Mouse (Mus musculus): ENCODE data around the gene Cops2. TPM values are rescaled to one million over a fixed set of nuclear protein-coding genes. Genes with fewer than 3 reads are reported as not detected.

The Cops2 gene
- polyA plus RNA-seq, 1 experiment from 2014 or later, result 115 TPM

DNA sequence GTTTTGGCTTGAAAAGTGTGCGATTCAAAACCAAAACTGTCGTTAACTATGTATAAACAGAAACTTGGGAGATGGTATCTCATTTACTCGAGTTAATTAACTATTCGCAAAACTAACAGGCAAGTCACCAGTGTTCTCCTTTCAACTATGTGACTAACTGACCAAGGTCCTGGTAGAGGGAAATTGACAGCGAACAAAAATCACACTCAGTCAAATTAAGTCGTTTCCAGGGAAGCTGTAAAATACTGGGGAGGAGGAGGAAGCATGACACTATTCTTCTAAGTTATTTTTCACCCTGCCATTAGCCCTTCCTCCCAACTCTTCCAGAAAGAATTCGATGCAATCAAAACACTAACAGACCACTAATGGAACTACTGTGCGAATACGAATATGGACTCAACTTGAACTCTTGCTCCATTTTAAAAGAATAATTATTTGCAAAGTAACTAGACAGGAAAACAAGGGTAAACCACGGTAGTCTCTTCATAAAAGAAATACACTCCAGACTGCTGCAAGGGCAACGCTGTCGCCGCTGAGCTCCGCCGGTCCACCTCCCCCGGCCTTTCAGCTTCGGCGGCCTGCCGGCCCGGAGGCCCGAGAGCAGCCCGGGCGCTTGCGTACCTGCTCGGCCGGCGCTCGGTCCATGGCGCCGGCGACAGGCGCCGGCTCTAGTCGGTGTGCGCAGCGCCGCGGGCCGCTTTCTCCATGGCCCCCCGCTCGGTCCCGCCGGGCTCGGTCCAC lies 76.8 kb downstream of the Cops2 start:
- Histone ChIP-seq H3K27ac (ENCODE audit: low read depth, low read length) (peak overlapping the region; percentile 73; the same call in 1 of the 2 replicates), H3K36me3 (ENCODE audit: control insufficient read depth, insufficient read depth, low read length) (no peaks in the 10 kb centered on the region), H3K27me3 (ENCODE audit: control insufficient read depth, insufficient read depth, low read length) (no peaks in the 10 kb centered on the region), H3K4me1 (ENCODE audit: control insufficient read depth, insufficient read depth, low read length) (no peaks in the 10 kb centered on the region; the same call in 1 of the 2 replicates), H3K4me3 (ENCODE audit: low read depth, low read length) (peak overlapping the region; percentile 89), H3K9ac (ENCODE audit: low read length) (peak overlapping the region; percentile 90), H3K9me3 (ENCODE audit: control insufficient read depth, low read length) (no peaks in the 10 kb centered on the region), H3K4me2 (ENCODE audit: low read depth) (peak overlapping the region; percentile 59)
- ATAC-seq (ENCODE audit: insufficient read depth, low FRiP score, low TSS enrichment), result peak; percentile 29
- no peak for DNase-seq (ENCODE audit: low spot score)
- 5% methylated on average over 37 of the region's 44 CpGs for WGBS

DNA sequence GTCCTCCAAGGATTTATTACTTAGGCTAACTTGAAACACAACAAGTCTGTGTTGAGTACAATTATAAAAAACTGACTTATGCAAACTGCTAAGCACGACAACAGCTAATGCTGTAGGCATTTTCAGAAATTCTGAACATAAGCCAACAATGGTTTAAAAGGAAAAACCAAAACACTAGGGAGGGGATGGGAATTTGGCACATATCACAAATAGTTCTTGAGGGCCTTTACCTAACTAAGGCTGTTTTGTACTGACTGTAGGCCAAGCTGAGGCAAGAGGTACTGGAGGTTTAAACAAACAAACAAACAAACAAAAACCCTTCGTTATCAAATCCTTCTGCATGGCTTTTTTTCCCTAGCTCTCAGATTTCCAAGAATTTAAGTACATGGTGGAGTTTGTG lies 77.9 kb downstream of the Cops2 start:
- Histone ChIP-seq H3K27me3 (ENCODE audit: control insufficient read depth, insufficient read depth, low read length) (no peaks in the 10 kb centered on the region), H3K9ac (ENCODE audit: low read length) (no peak overlapping the region), H3K4me2 (ENCODE audit: low read depth) (no peak overlapping the region), H3K27ac (ENCODE audit: low read depth, low read length) (no peak overlapping the region), H3K4me1 (ENCODE audit: control insufficient read depth, insufficient read depth, low read length) (no peaks in the 10 kb centered on the region; the same call in 1 of the 2 replicates), H3K4me3 (ENCODE audit: low read depth, low read length) (no peak overlapping the region), H3K9me3 (ENCODE audit: control insufficient read depth, low read length) (no peaks in the 10 kb centered on the region), H3K36me3 (ENCODE audit: control insufficient read depth, insufficient read depth, low read length) (no peaks in the 10 kb centered on the region)
- ATAC-seq (ENCODE audit: insufficient read depth, low FRiP score, low TSS enrichment), result no peak
- 82% methylated on average over 2 of the region's 2 CpGs for WGBS
- no peak for DNase-seq (ENCODE audit: low spot score)

Other genes with a start within 250 kb of the Cops2 start
- gene Cep152, start 234.0 kb downstream of the Cops2 start, polyA plus RNA-seq (2014; fragmentation: Nextera tagmentation; extraction: Ambion mirVana), result 7.3 and 8.1 TPM in 2 replicates
- 271 and 289 TPM in 2 replicates for gene Eid1, start 186.0 kb downstream of the Cops2 start, polyA plus RNA-seq (2014; fragmentation: Nextera tagmentation; extraction: Ambion mirVana)
- 1.7 and 2.1 TPM in 2 replicates for gene Shc4, start 135.0 kb downstream of the Cops2 start, polyA plus RNA-seq (2014; fragmentation: Nextera tagmentation; extraction: Ambion mirVana)
- 30.3 and 31.6 TPM in 2 replicates for gene Secisbp2l, start 76.3 kb downstream of the Cops2 start, polyA plus RNA-seq (2014; fragmentation: Nextera tagmentation; extraction: Ambion mirVana)
- 29.9 and 31.1 TPM in 2 replicates for gene Galk2, start within 50 bp of the Cops2 start, polyA plus RNA-seq (2014; fragmentation: Nextera tagmentation; extraction: Ambion mirVana)
- gene Fgf7, start 175.5 kb upstream of the Cops2 start, polyA plus RNA-seq (2014; fragmentation: Nextera tagmentation; extraction: Ambion mirVana), result 0.50 and 0.99 TPM in 2 replicates

Data from neural tube, embryonic 11.5 days (tissue).